Mouse (Mus musculus) CH12.LX (cell line): ENCODE data around the gene Bzw1. TPM values are rescaled to one million over a fixed set of nuclear protein-coding genes. Genes with fewer than 3 reads are reported as not detected.

ENCODE experiments used
- DNase-seq: peaks from one replicate; pipeline ENCODE4 v3.0.0-alpha.2; 2013; ENCODE audit errors: extremely low read depth
- H3K27ac ChIP-seq: 2 replicates; pipeline ENCODE4 v1.5.1; 2012; ENCODE audit warnings: low read depth, mild to moderate bottlenecking, control low read depth, moderate library complexity; ENCODE audit not compliant: insufficient read depth
- H3K27me3 ChIP-seq: replicated peaks from 2 replicates; pipeline ENCODE3; 2012; ENCODE audit warnings: inconsistent platforms
- H3K36me3 ChIP-seq, 2 experiments: replicated peaks in 1 of 2; 2 replicates each; pipeline versions ENCODE3 to v1.6.1; 2012; ENCODE audit warnings: inconsistent platforms in 1 of 2, low read length in 1 of 2, mild to moderate bottlenecking in 1 of 2, mixed read lengths in 1 of 2, moderate library complexity in 1 of 2; ENCODE audit not compliant: control insufficient read depth in 1 of 2, insufficient read depth in 1 of 2
- H3K4me1 ChIP-seq, 2 experiments: 2 replicates each; pipeline ENCODE4 v1.6.1; 2012; ENCODE audit warnings: inconsistent platforms in 1 of 2, moderate library complexity in 1 of 2; ENCODE audit not compliant: insufficient read depth in 2 of 2, control insufficient read depth in 1 of 2
- H3K4me2 ChIP-seq: 2 replicates; pipeline ENCODE4 v1.6.1; 2012; ENCODE audit warnings: low read depth, mild to moderate bottlenecking, control low read depth; ENCODE audit not compliant: poor library complexity, insufficient read depth, severe bottlenecking
- H3K4me3 ChIP-seq, 3 experiments: fragments of 150-350 bp in 1 of 3; sonication (generic) in 1 of 3; replicated peaks in 1 of 3; 2 replicates each; pipeline versions ENCODE3 to v1.5.1; 2011 to 2012; ENCODE audit warnings: low read depth in 2 of 3, low read length in 2 of 3, mild to moderate bottlenecking in 2 of 3, moderate library complexity in 2 of 3, control low read depth in 1 of 3, improper control_type of control experiment in 1 of 3, inconsistent platforms in 1 of 3, mixed read lengths in 1 of 3; ENCODE audit not compliant: poor library complexity in 1 of 3
- H3K79me2 ChIP-seq: replicated peaks from 2 replicates; pipeline ENCODE4 v1.6.1; 2012; ENCODE audit warnings: mild to moderate bottlenecking, moderate library complexity; ENCODE audit not compliant: control insufficient read depth, poor library complexity, insufficient read depth, severe bottlenecking; ENCODE audit errors: extremely low read depth
- H3K9ac ChIP-seq: 2 replicates; pipeline ENCODE4 v1.6.1; 2012; ENCODE audit warnings: low read depth, mild to moderate bottlenecking, control low read depth, moderate library complexity; ENCODE audit not compliant: insufficient read depth
- H3K9me3 ChIP-seq: replicated peaks from 2 replicates; pipeline ENCODE3; 2012; ENCODE audit warnings: low read length, inconsistent platforms, mixed read lengths
- BHLHE40 ChIP-seq: IDR thresholded peaks from 2 replicates; pipeline ENCODE4 v1.6.1; 2011; ENCODE audit warnings: mild to moderate bottlenecking, low read depth, low read length, improper control_type of control experiment
- CHD1 ChIP-seq: IDR thresholded peaks from 2 replicates; pipeline ENCODE4 v1.6.1; 2012; ENCODE audit warnings: low read depth, low read length, improper control_type of control experiment, inconsistent platforms
- CTCF ChIP-seq, 2 experiments: IDR thresholded peaks in 1 of 2; conservative IDR thresholded peaks in 1 of 2; 2 replicates each; pipeline ENCODE4 v1.5.1; 2011 to 2012; ENCODE audit warnings: low read depth in 2 of 2, low read length in 2 of 2, improper control_type of control experiment in 1 of 2, inconsistent platforms in 1 of 2, mild to moderate bottlenecking in 1 of 2, moderate library complexity in 1 of 2
- GABPA ChIP-seq: IDR thresholded peaks from 2 replicates; pipeline ENCODE4 v1.6.1; 2012; ENCODE audit warnings: low read depth, low read length, improper control_type of control experiment, inconsistent platforms; ENCODE audit not compliant: insufficient replicate concordance
- IRF4 ChIP-seq: IDR thresholded peaks from 2 replicates; pipeline ENCODE4 v1.6.1; 2014; ENCODE audit warnings: low read depth, mild to moderate bottlenecking, inconsistent platforms, low read length, improper control_type of control experiment
- JUN ChIP-seq: IDR thresholded peaks from 2 replicates; pipeline ENCODE4 v1.6.1; 2011; ENCODE audit warnings: low read depth, mild to moderate bottlenecking, low read length, improper control_type of control experiment, moderate library complexity; ENCODE audit not compliant: insufficient read depth
- MAFK ChIP-seq: IDR thresholded peaks from 2 replicates; pipeline ENCODE4 v1.6.1; 2011; ENCODE audit warnings: low read length, improper control_type of control experiment; ENCODE audit not compliant: insufficient replicate concordance
- MAX ChIP-seq: IDR thresholded peaks from 2 replicates; pipeline ENCODE4 v1.6.1; 2011; ENCODE audit warnings: low read length, improper control_type of control experiment
- MEF2A ChIP-seq: IDR thresholded peaks from 2 replicates; pipeline ENCODE4 v1.6.1; 2014; ENCODE audit warnings: low read depth, mild to moderate bottlenecking, inconsistent platforms, low read length, improper control_type of control experiment, borderline replicate concordance
- MXI1 ChIP-seq: IDR thresholded peaks from 2 replicates; pipeline ENCODE4 v1.6.1; 2011; ENCODE audit warnings: mild to moderate bottlenecking, low read depth, low read length, improper control_type of control experiment
- MYC ChIP-seq: IDR thresholded peaks from 2 replicates; pipeline ENCODE4 v1.6.1; 2011; ENCODE audit warnings: low read depth, mild to moderate bottlenecking, improper control_type of control experiment, low read length
- NELFE ChIP-seq: IDR thresholded peaks from 2 replicates; pipeline ENCODE4 v1.6.1; 2011; ENCODE audit warnings: low read depth, low read length, improper control_type of control experiment
- NRF1 ChIP-seq: IDR thresholded peaks from 2 replicates; pipeline ENCODE4 v1.6.1; 2014; ENCODE audit warnings: low read depth, mild to moderate bottlenecking, inconsistent platforms, low read length, improper control_type of control experiment, moderate library complexity
- PAX5 ChIP-seq: IDR thresholded peaks from 2 replicates; pipeline ENCODE4 v1.6.1; 2012; ENCODE audit warnings: low read length, inconsistent platforms, mixed read lengths
- SIN3A ChIP-seq: IDR thresholded peaks from 2 replicates; pipeline ENCODE4 v1.6.1; 2012; ENCODE audit warnings: low read length, improper control_type of control experiment, inconsistent platforms
- SMC3 ChIP-seq: IDR thresholded peaks from 2 replicates; pipeline ENCODE4 v1.6.1; 2011; ENCODE audit warnings: low read depth, low read length, improper control_type of control experiment
- TBP ChIP-seq: conservative IDR thresholded peaks from 2 replicates; pipeline ENCODE4 v1.6.1; 2011; ENCODE audit warnings: low read depth, low read length, improper control_type of control experiment
- USF1 ChIP-seq: IDR thresholded peaks from 2 replicates; pipeline ENCODE4 v1.6.1; 2014; ENCODE audit warnings: low read depth, mild to moderate bottlenecking, inconsistent platforms, low read length, improper control_type of control experiment
- USF2 ChIP-seq: conservative IDR thresholded peaks from 2 replicates; pipeline ENCODE4 v1.6.1; 2011; ENCODE audit warnings: low read depth, low read length, improper control_type of control experiment
- ZC3H11A ChIP-seq: IDR thresholded peaks from 2 replicates; pipeline ENCODE4 v1.6.1; 2012; ENCODE audit warnings: low read depth, mild to moderate bottlenecking, inconsistent platforms, low read length, improper control_type of control experiment
- ZNF384 ChIP-seq: IDR thresholded peaks from 2 replicates; pipeline ENCODE4 v1.6.1; 2012; ENCODE audit warnings: low read depth, low read length, improper control_type of control experiment, inconsistent platforms
- dilution Hi-C: fragments of 300-500 bp; cut with MboI; formaldehyde crosslinking; loops from 2 replicates; pipeline ENCODE4 v1.14.3; 2020; ENCODE audit warnings: low sequenced_read_pairs; ENCODE audit not compliant: extremely low pct_unique_long_range_greater_than_20kb, extremely low pct_ligation_motif_present
- in situ Hi-C: fragments of 300-500 bp; cut with MboI; formaldehyde crosslinking; loops from 3 replicates; pipeline ENCODE4 v1.14.3; 2019; ENCODE audit warnings: low sequenced_read_pairs, low pct_ligation_motif_present, low pct_unique_long_range_greater_than_20kb, mixed read lengths
- polyA plus RNA-seq: library from polyadenylated mRNA; unstranded; fragments of >175 nt; gene quantifications from 2 replicates; pipeline ENCODE4 v1.2.1, GENCODE M21; 2012; ENCODE audit warnings: low read depth; ENCODE audit not compliant: insufficient read length
- total RNA-seq, 2 experiments: library from RNA; depleted of rRNA; stranded (reverse); fragments of 300-350 nt in 1 of 2; fragments of >200 nt in 1 of 2; gene quantifications; 2 replicates each; pipeline ENCODE4 v1.2.3; 2012 to 2014

Bzw1 gene
- total and polyA plus RNA-seq, 3 experiments, result 104 to 252 (median 225) TPM

DNA sequence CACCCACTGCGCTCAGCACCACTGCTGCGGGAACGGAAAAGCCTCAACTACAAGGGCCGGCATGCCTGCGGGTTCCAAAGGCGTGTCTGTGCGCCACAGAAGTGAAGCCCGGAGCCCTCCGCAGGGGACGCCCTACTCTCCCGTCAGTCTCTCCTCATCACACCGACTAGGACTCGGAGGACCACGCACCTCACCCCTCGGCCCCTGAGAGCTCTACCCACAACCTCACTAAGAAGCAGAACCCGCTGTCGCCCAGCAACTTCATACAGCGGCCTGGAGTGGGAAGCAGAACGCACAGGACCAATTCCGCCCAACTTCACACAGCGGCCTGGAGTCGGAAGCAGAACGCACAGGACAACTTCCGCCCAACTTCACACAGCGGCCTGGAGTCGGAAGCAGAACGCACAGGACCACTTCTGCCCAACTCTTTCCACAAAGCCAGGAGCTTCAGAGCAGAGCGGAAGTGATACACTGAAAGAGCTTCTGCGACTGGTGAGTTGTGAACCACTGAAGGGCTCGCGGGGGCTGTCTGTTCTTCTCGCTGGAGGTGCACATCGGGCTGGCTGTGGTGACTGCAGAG lies 52.5 kb downstream of the Bzw1 start, which contains the start of the genes Nif3l1 and Ppil3 (continued):
- TF ChIP-seq SMC3 (no peak), BHLHE40 (peak; percentile 44; the same call in 1 of the 2 replicates), MAFK (no peak), MAX (peak; percentile 42; the same call in 1 of the 2 replicates), JUN (no peak), NRF1 (peak; percentile 24; the same call in 1 of the 2 replicates), TBP (peak; percentile 83; the same call in 1 of the 2 replicates)

DNA sequence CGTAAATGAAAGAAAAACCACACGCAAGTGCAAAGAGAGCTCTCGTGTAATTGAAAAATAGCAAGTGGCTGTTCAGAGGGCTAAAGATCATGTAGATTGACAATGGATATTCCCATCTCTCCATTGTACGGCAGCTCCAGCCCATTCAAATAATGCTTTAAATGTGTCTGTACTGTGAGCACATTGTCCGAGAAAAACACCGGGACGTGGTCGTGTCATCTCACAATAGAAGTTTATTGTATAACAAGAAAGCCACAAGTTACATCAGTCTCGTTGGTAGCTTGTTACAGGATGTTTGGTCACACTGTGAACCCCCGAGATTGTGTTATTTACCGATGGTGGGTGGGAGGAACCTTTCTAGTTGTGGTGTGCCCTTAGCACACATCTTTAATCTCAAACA lies 53.2 kb downstream of the Bzw1 start:
- dilution Hi-C loops, result no loop called here
- no peak for TF ChIP-seq USF1
- TF ChIP-seq USF2, result no peak
- no peak for TF ChIP-seq MYC
- no peak for TF ChIP-seq ZC3H11A
- TF ChIP-seq NELFE, result no peak
- TF ChIP-seq SIN3A, result no peak
- TF ChIP-seq ZNF384, result no peak
- no peak for TF ChIP-seq CHD1
- no peak for TF ChIP-seq PAX5
- TF ChIP-seq MAX, result no peak; the same call in 1 of the 2 replicates
- no peak for TF ChIP-seq CTCF (conservative IDR thresholded peaks at IDR 0.05 in 1 of 2, IDR thresholded peaks at IDR 0.05 in 1 of 2; ENCODE audit: low read depth in 2 of 2, low read length in 2 of 2)
- no peak for TF ChIP-seq GABPA
- no peak for TF ChIP-seq MXI1
- no peak for TF ChIP-seq IRF4
- TF ChIP-seq MEF2A, result no peak
- Histone ChIP-seq H3K9ac (peak overlapping the region; percentile 65), H3K4me2 (peak overlapping the region; percentile 81), H3K4me3 (peak overlapping the region; percentile 69 to 82 (median 74)), H3K27me3 (no peaks in the 10 kb centered on the region), H3K27ac (peak overlapping the region; percentile 17; the same call in 1 of the 2 replicates), H3K36me3 (peaks cover 27 to 64% of the 10 kb centered on the region in 2 experiments), H3K79me2 (peaks cover 37% of the 10 kb centered on the region), H3K9me3 (no peaks in the 10 kb centered on the region), H3K4me1 (peaks cover 5 to 24% of the 10 kb centered on the region in 2 experiments)
- in situ Hi-C loops, result no loop called here
- peak; percentile 19 for DNase-seq
